Mouse (Mus musculus) thymus, postnatal 14 days (tissue): ENCODE data around the gene Tmem156.

Experiments
- DNase-seq: peaks from one replicate; pipeline ENCODE4 v3.0.0; 2021

Gene Tmem156

DNA sequence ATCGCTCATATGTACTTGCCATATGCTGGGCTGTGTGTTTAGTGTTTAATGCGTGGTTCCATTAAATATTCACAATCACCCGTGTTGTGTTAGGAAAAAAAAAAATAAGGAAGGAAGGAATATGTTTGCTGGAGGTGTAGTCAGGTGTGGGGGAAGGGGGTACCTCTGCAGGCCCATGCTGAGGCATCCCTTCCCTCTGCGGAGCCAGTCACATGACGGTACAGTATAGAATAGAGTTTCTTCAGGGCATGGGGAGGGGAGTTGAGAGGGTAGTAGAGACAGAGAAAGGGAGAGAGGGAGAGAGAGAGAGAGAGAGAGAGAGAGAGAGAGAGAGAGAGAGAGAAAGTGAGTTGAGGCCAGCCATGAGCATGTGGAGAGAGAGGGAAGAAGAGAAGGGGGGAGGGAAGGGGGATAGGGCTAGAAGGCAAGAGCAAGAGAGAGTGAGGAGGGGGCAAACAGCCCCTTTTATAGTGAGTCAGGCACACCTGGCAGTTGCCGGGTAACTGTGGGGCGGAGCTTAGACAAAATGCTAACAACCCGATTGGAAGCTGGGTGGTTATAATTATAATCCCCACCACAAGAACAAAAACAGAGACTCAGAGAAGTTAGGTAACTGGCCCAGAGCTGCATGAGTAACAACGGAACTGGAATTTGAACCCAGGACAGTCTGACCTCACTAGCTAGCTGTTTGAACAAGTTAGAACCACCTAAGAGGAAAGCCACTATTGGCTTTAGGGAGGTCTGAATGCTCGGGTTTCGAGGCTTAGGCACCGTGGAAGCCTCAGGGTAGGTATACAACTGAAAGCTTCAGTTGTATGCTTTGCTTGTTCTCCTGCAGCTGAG is 45.3 kb downstream of the Tmem156 start:
- peak; percentile 9 for DNase-seq

DNA sequence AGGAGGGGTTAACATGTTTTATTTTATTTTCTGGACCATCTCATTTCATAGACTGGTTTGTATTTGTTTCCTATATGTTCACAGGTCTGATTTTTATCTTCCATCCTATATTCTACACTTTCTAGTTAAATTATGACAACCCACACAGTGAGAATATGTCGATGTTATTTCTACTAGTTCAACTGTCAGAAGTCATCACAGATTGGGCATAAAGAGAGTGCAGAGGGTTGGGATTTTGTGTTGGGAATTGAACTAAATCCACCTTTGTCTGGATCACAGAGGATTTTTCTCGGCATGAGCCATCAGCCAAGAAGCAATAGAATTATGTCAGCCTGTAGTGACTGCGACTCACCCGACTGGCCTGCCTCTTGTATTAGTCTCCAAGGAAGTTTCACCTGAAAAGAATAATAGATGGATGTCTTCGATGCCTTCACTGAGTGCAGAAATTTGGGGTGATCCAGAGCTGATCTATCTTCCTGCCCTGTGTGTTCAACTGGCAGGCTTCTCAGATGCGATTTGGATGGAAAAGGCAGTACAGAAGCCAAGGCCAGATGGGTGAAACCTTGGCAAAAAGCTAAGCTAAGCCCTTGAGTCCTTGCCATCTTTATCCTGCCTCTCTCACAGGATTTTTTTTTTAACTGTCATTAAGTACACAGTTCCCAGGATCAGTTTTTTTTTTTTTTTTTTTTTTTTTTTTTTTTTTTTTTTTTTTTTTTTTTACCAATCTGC is 46.1 kb downstream of the Tmem156 start:
- no peak for DNase-seq

DNA sequence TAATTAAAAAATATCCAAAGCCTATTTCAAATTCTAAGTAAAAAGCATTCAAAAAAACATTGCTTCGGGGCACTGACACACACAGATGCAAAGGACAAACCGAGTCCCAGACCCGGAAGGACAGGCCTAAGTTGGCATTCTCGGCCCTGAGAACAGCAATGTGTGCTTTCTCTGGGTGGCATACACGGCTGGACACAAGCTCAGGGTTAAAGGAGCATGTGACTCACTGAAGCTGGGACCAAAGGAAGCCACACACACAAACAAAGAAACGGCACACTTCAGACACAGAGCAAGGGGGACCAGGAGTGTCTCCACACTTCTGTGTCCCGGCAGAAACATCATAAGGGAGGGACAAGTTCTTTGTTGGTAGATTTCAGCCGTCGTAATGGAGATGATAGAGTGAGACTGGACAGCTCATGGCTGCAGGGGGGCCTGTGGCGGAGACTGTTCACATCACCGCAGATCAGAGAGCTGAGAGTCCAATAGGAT is 48.5 kb downstream of the Tmem156 start:
- no peak for DNase-seq

DNA sequence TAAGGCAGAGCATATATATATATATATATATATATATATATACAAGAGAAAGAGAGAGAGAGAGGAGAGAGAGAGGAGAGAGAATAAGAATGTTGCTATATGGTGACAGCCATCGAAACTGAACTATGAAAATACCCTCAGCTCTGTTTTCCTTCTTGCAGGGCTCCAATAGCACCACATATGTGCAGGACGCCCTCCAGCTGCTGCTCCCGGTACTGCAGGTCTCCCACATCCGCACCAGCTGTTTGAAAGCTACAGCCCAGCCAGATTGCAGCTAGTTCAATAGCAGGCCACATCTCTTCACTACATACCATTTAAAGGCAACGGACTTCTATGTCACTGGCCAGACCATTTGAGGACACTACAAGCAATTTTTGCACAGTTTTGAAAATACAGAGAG is 51.5 kb downstream of the Tmem156 start:
- DNase-seq: peak; percentile 42

DNA sequence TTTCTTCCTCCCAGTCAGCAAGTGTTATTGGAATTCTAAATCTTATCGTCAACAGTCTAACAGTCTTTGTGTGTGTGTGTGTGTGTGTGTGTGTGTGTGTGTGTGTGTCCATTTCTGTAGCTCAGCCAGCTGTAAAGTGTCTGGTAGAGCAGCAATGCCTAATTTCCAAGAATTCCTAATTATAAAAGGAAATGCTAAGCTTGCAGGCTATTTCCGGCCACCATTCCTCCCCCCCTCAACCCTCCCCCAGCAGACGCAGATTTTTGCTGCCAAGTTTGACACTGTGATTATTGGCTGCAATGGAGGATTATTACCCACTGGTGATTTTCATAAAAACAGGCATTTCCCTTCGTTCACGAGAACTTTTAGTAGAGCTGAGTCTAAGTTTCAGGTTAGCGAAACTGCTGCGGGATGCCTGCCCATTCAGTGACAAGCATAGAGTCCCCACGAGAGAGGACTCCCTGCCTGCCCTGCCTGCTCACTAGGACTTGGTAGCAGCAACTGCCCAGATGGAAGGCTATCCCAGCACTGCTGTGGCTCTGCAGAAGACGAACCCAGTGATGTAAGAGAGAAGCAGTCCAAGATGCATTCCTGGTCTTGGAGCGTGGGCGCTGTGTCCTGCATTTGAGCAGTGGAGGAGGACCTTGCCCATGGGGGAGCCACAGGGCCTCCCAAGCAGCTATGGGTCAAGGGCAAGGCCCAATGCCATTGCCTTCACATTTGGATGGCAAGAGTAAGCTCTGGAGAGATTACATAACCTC is 52.9 kb downstream of the Tmem156 start:
- DNase-seq: no peak

DNA sequence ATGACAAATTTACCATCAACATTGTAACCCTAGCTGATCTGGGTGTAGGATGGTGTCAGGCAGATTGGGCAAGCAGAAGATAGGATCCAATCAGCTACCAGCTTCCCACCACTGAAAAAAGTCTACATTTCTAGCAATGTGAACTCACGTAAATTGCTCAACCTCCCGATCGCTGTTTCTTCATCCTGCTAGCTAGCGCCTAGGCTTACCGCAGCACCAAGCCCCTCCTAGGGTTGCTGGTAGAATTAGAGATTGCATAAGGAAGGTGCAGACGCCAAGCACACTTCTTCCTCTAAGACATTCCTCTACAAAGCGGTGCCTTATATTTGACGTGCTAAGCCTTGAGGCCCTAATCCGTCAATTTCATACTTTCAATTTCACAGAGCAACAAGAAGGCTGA is 53.6 kb downstream of the Tmem156 start:
- no peak for DNase-seq

DNA sequence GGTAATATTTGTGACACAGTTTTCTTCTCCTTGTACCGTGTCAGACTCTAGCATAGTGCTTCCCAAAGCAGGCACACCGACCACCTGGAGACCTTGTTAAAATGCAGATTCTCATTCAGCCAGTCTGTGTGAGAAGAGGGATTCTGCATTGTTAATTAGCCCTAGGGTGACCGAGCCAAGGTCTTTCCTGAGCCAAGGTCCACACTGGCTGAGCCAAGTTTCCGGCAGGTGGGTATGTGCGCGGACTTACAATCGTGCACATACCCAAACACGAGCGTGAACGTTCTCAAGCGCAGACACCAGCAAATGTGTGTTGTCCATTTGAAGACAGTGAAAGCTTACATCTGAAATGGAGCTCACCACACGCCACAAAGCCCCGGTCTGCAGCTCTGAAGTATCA is 55.3 kb downstream of the Tmem156 start:
- DNase-seq: no peak

DNA sequence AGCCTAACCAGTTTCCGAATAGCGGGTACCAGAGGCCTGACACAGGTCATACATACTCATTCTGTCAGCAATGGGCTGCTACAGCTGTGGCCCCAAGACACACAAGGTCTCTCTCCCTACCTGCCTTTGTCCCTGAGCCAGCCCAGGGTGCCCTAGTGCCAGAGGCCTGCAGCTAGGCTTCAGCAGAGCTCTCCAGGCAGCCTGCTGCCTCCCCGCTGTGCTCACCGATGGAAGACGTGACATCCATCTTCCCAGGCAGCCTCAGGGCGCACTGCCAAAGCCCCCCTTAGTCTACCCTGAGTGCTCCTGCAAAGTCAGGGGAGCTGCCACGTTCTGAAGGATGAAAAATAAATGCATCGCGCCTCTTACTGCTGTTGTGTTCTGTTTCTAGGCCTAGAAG is 63.9 kb downstream of the Tmem156 start:
- no peak for DNase-seq

DNA sequence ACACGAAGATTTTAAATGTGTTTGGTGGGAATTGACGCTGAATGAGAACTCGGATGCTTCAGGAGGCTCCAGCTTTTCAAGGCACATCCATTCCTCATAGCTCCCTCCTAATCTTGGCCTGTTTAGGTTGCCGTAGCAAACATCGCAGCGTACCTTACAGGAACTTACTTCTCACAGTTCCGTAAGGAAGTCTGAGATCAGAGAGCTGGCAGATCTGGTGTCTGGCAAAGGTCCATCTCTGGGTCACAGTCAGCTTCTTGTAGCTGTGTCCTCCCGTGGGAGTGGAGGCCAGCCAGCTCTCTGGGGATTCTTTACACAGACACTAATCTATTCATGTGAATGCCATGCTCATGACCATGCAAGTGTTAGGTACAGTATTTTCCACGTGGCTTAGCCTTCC is 65.2 kb downstream of the Tmem156 start:
- no peak for DNase-seq

DNA sequence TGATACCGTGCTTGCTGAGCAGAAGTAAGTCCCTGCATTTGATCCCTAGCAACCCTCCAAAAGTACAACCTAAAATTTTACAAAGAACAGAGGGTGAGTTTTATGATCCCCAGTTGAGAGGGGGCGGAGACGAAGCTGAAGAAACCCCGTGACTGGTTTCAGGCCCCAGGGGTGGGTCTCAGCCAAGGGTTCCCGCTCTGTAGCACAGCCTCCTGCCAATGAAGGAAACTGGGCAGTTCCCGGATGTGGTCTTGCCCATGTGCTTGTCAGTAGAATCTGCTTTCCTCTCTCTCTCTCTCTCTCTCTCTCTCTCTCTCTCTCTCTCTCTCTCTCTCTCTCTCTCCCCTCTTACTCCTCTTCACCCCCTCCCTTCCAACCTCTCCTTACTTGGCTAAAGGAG is 66.0 kb downstream of the Tmem156 start:
- DNase-seq: peak; percentile 68

DNA sequence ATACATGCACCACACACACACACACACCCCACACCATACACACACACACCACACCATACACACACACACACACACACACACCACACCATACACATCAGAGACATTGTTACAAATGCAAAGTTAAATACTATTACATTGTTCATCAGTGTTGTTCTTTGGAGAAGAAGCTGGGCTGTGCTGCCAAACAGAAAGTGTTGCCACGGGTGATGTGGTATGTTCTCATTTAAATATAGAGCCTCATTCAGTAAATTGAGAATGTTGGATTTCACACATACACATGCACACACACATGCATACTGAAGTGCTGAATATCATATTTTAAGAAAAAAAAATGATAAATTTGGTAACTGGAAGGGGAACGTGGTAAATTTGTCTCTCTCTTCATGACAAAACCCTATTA is 67.3 kb downstream of the Tmem156 start:
- no peak for DNase-seq

DNA sequence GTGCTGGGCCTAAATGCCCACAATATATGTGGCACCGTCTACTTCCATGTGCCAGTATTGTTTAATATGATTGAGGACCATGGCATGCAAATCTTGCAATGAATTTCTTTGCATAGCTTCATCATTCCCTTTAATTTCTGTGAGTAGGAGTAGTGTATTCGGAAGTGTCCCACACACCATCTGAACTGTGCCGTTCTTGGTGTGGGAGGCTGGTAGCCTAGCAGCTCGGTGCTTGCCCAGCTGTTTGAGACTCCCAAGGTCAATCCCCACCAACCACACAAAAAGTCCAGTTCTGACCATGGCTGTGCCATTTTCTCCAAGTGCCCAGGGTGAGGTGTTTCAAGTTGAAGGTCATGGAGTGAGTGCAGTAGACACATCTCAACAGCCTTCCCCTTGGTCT is 69.9 kb downstream of the Tmem156 start:
- no peak for DNase-seq

DNA sequence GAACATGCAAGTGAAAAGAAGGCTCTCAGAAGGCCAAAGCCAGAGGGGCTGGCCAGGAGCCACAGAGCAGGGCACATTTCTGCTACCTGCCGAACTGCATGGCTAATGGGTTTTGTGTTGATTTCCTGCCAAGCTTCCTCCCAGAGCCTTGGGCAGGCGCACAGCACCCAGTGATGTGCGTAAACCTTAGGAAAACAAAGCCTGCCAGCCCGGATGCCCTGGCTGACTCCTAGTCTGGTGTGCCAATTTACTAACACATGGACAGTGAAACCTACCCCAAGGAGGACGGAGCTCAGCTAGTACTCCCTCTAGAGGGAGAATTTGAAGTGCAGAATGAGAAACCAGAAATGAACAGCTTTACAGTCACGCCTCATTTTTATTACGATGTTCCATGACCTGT is 72.1 kb downstream of the Tmem156 start:
- no peak for DNase-seq

DNA sequence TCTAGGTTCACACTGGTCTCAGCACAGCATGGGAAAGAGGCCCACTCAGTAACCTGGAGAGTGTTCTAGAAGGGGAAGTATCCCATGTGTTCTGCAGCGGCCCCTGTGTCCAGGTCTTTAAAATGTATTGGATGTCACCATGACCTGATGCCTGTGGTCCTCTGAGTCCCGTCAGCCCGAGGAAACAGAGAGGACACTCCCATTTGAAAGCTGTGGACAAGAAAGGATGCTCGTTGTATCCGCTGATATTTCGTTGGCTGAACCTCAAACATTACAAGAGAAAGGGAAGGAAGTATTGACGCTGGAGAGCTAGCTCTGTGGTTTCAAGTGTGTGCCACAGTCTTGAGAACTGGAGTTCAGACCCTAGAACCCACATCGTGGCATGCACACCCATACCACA is 72.8 kb downstream of the Tmem156 start:
- no peak for DNase-seq

DNA sequence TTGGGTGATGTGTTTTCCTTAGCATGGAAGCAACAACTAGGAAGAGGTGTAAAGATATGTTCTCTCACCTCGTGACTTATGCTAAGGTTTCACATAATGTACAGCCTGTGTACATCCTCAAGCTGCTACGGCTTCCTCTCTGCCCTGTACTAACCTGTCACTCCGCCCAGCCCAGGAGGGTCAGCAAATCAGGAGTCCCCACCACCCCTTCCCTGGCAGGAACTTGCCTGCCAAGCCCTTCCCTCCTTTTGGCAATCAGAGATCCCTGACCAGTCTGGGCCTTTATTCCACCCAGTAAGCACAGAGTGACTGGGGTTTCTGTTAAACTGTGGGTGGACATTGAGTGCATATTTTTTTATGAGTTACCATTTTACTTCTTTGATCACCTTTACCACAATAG is 76.4 kb downstream of the Tmem156 start:
- no peak for DNase-seq

DNA sequence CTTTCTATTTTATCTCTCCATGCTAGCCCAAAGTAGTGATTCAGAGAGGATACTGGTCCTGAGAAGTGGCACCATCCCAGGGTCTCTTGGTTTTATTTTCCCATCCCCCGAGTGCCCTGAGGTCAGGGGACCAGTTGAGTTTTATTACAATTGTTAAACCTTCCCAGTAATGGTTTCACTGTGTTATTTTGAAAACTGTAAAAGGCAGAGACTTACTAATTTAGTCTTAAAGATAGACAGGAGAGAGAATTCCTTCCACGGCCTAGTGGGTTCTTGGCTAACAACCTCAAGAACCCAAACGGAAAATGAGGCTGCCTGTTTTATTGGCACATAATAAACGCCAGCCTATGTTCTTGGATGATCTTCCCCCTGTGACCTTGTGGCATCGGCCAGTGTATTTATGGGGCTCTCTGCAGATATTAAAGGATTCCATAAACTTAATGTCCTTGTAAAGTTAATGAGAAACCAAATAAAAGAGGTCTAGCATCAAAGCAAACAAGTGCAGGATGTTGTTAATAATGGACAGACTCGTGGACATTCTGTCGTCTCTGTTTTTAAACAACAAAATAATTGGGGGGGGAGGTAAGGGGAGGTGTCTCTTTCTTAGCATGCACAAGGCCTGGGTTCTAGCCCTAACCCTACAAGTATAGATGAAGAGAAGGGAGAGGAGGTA is 79.9 kb downstream of the Tmem156 start:
- no peak for DNase-seq

DNA sequence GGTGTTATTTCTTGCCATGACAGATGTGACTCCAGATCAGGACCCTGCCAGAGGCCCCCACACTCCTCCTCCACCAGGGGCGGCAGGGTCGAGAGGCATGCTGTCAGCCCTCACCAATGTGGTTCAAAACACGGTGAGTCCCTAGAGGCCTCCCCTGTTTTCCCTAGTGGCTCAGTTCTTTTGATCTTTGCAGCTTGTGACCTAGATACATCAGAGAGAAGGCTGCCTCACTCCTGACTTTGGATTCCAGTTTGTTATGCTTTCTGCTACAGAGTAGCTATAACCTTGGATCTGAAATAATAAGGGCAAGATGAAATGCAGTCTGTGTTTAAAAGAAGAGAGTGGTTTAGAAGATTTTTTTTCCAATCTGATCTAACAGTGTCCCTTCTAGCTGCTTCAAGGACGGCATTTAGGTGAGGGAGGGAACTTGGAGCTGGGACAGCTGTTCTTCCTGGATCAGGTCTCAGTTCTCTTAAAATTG is 85.9 kb downstream of the Tmem156 start:
- peak; percentile 69 for DNase-seq

DNA sequence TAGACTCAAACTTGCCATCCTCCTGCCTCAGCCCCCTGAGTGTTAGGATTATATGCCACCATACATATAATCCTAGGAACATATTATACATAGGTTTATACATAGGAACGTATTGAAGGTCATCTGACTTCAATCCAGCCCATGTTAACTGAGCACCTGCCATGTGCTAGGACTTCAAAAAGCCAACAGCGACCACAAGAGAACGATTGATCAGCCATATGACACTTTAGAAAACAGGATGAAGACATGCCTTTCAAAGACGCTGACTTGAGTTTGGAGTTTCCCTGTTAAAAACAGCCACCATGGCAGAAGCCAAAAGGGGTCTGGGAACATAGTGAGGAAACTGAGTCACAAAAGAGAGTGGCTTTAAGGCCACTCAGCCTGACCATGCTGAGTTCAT is 86.7 kb downstream of the Tmem156 start:
- no peak for DNase-seq
